8 mouse cellular contexts compared by ENCODE assay signal in genomic region chr9:108461181-108461631, GRCm38 (mm10). TPM values are rescaled to one million over a fixed set of nuclear protein-coding genes. Genes with fewer than 3 reads are reported as not detected.
DNase-seq lines count a peak whose midpoint lies in the region; ATAC-seq and TF ChIP-seq lines count a peak whose summit lies in the region.

TSS of gene Klhdc8b (minus strand) at chr9:108461581.

- ATAC-seq in cerebellum, adult (ENCODE audit: insufficient number of reproducible peaks, low FRiP score, low TSS enrichment) = no peak
- ATAC-seq in liver, embryonic 11.5 days (replicated peaks; ENCODE audit: low FRiP score) = no peak
- ATAC-seq in stomach, embryonic 16.5 days (ENCODE audit: insufficient read depth, low FRiP score) = no peak

- WGBS in cerebellum, adult 2 months = 17% methylated on average over 11 of the region's 11 CpGs
- 27% methylated on average over 11 of the region's 11 CpGs for WGBS in liver, embryonic 11.5 days
- WGBS in stomach, embryonic 16.5 days = 17% methylated on average over 11 of the region's 11 CpGs

- peak within 1 kb of the TSS; percentile 57 for H3K4me3 ChIP-seq in cerebellum, adult 2 months (replicated peaks; ENCODE audit: insufficient read depth, low read depth, low read length)
- peak within 1 kb of the TSS; percentile 97 for H3K4me3 ChIP-seq in E14TG2a.4 (replicated peaks; ENCODE audit: low read length)
- H3K4me3 ChIP-seq in embryonic fibroblast, embryonic 13.5 days (ENCODE audit: insufficient read depth, low read length) = peak within 1 kb of the TSS; percentile 86
- H3K4me3 ChIP-seq in liver, embryonic 11.5 days (ENCODE audit: low read depth, low read length) = peak within 1 kb of the TSS; percentile 71
- H3K4me3 ChIP-seq in stomach, embryonic 16.5 days (replicated peaks; ENCODE audit: low read length) = peak within 1 kb of the TSS; percentile 86

- TF ChIP-seq CTCF in cerebellum, adult 2 months (IDR thresholded peaks at IDR 0.05; ENCODE audit: borderline replicate concordance, insufficient read depth, low read depth, low read length) = no peak
- TF ChIP-seq CTCF in E14TG2a.4 (conservative IDR thresholded peaks at IDR 0.05; ENCODE audit: low read length) = no peak
- TF ChIP-seq CTCF in embryonic fibroblast, embryonic 13.5 days (IDR thresholded peaks at IDR 0.05; ENCODE audit: borderline replicate concordance, insufficient read depth, low read length) = no peak

- H3K4me1 ChIP-seq in cerebellum, adult 2 months (ENCODE audit: control insufficient read depth, insufficient read depth, low read length) = peaks cover 3% of the 10 kb centered on the region; the same call in 1 of the 2 replicates
- peaks cover 69% of the 10 kb centered on the region for H3K4me1 ChIP-seq in E14TG2a.4 (replicated peaks; ENCODE audit: low read depth, low read length)
- peaks cover 2% of the 10 kb centered on the region; the same call in 1 of the 2 replicates for H3K4me1 ChIP-seq in embryonic fibroblast, embryonic 13.5 days (ENCODE audit: control insufficient read depth, insufficient read depth, low read length)
- peaks cover 14% of the 10 kb centered on the region for H3K4me1 ChIP-seq in liver, embryonic 11.5 days (replicated peaks; ENCODE audit: control insufficient read depth, insufficient read depth, low read length)
- H3K4me1 ChIP-seq in stomach, embryonic 16.5 days (ENCODE audit: control insufficient read depth, insufficient read depth, low read length) = peaks cover 20% of the 10 kb centered on the region

- no peak for TF ChIP-seq POLR2A in cerebellum, adult 2 months (IDR thresholded peaks at IDR 0.05; ENCODE audit: borderline replicate concordance, insufficient read depth, low read length)
- TF ChIP-seq POLR2A in embryonic fibroblast, embryonic 13.5 days (IDR thresholded peaks at IDR 0.05; ENCODE audit: low read depth, low read length) = no peak

- H3K4me2 ChIP-seq in liver, embryonic 11.5 days = peak within 1 kb of the TSS; percentile 75
- H3K4me2 ChIP-seq in stomach, embryonic 16.5 days (ENCODE audit: low read depth, low read length) = peak within 1 kb of the TSS; percentile 80

- H3K36me3 ChIP-seq in E14TG2a.4 (ENCODE audit: insufficient read depth, low read length) = peaks cover 45% of the 10 kb centered on the region
- peaks cover 15% of the 10 kb centered on the region for H3K36me3 ChIP-seq in liver, embryonic 11.5 days (ENCODE audit: control insufficient read depth, insufficient read depth, low read length)
- H3K36me3 ChIP-seq in stomach, embryonic 16.5 days (ENCODE audit: control insufficient read depth, insufficient read depth, low read length) = peaks cover 14% of the 10 kb centered on the region

- H3K27me3 ChIP-seq in cerebellum, adult 2 months (ENCODE audit: control insufficient read depth, insufficient read depth, low read length) = no peaks in the 10 kb centered on the region
- H3K27me3 ChIP-seq in E14TG2a.4 (ENCODE audit: insufficient read depth, low read length) = no peaks in the 10 kb centered on the region
- no peaks in the 10 kb centered on the region for H3K27me3 ChIP-seq in liver, embryonic 11.5 days (replicated peaks; ENCODE audit: control insufficient read depth, insufficient read depth, low read length)
- H3K27me3 ChIP-seq in stomach, embryonic 16.5 days (ENCODE audit: control insufficient read depth, insufficient read depth, low read length) = no peaks in the 10 kb centered on the region

- H3K27ac ChIP-seq in cerebellum, adult 2 months (ENCODE audit: insufficient read depth, low read length) = peak within 1 kb of the TSS; percentile 36; the same call in 1 of the 2 replicates
- peak within 1 kb of the TSS; percentile 20; the same call in 1 of the 2 replicates for H3K27ac ChIP-seq in embryonic fibroblast, embryonic 13.5 days (ENCODE audit: insufficient read depth, low read length)
- H3K27ac ChIP-seq in liver, embryonic 11.5 days (ENCODE audit: low read depth, low read length) = peak within 1 kb of the TSS; percentile 81
- H3K27ac ChIP-seq in stomach, embryonic 16.5 days (ENCODE audit: low read length) = peak within 1 kb of the TSS; percentile 94

- no peaks in the 10 kb centered on the region for H3K9me3 ChIP-seq in E14TG2a.4 (ENCODE audit: low read length)
- no peaks in the 10 kb centered on the region for H3K9me3 ChIP-seq in liver, embryonic 11.5 days (ENCODE audit: control insufficient read depth, low read length)
- no peaks in the 10 kb centered on the region for H3K9me3 ChIP-seq in stomach, embryonic 16.5 days (replicated peaks; ENCODE audit: control insufficient read depth, low read length)

- DNase-seq in cerebellum, adult 2 months = no peak
- peak; percentile 30 for DNase-seq in kidney, adult 11 months
- DNase-seq in liver, embryonic 11.5 days (ENCODE audit: low spot score) = no peak
- DNase-seq in spleen, postnatal 4 days (ENCODE audit: low spot score in 2 of 2) = no peak

- H3K9ac ChIP-seq in liver, embryonic 11.5 days (ENCODE audit: low read depth, low read length) = peak within 1 kb of the TSS; percentile 80
- peak within 1 kb of the TSS; percentile 95 for H3K9ac ChIP-seq in stomach, embryonic 16.5 days (ENCODE audit: low read length)

RNA-seq across cellular contexts. Expression of gene Klhdc8b, which starts in this region (rescaled TPM):
- 36.2 and 47.1 TPM in 2 replicates for polyA plus RNA-seq in cerebellum, adult 2 months (2012; rRNA removed)
- polyA plus RNA-seq in embryonic fibroblast, embryonic 13.5 days (2011; ENCODE audit: insufficient read length, low read depth, missing spikeins) = 6.5 and 8.3 TPM in 2 replicates
- polyA plus RNA-seq in liver, embryonic 11.5 days (2014; fragmentation: Nextera tagmentation; extraction: Ambion mirVana) = 24.2 and 26.8 TPM in 2 replicates
- polyA plus RNA-seq in stomach, embryonic 16.5 days (2015; fragmentation: Nextera tagmentation; extraction: Ambion mirVana) = 63.4 and 67.5 TPM in 2 replicates

Comparison
In these comparisons a context has a peak if more than half of its experiments do, and no peak if none do; other contexts are left out.
1. H3K27ac ChIP-seq: peak in every context shown above with its lines; median percentile 94 in stomach, embryonic 16.5 days; 81 in liver, embryonic 11.5 days; 36 in cerebellum, adult 2 months; 20 in embryonic fibroblast, embryonic 13.5 days.